Mouse (Mus musculus) lung, adult 2 months (tissue): ENCODE measurements around the gene Rpl10a.

Experiments used
- CTCF ChIP-seq: fragments of 200-500 bp; IDR thresholded peaks from 2 replicates; pipeline ENCODE4 v1.5.1; 2011; ENCODE audit warnings: mild to moderate bottlenecking, low read length, control low read depth; ENCODE audit not compliant: insufficient read depth
- POLR2A ChIP-seq: fragments of 200-500 bp; IDR thresholded peaks from 2 replicates; pipeline ENCODE4 v1.6.1; 2011; ENCODE audit warnings: low read depth, mild to moderate bottlenecking, control low read depth, low read length, borderline replicate concordance; ENCODE audit errors: extremely low read depth

- TF ChIP-seq CTCF (no peak), POLR2A (no peak)
Measured at GRCm38 (mm10) chr17:28380255-28380654, 52.0 kb downstream of the Rpl10a start.
